Mouse (Mus musculus) 3T3-L1 (cell line): Measurements from ENCODE around the gene Madcam1.
A peak's percentile ranks its signal among the peaks of the same experiment; 100 is the strongest.

ENCODE experiments used
- DNase-seq: peaks from one replicate; pipeline ENCODE4 v3.0.0-alpha.2; 2015; ENCODE audit warnings: low read depth, low spot score

The Madcam1 gene

GRCm38 (mm10) chr10:79668076-79668475 lies 3.7 kb downstream of the Madcam1 start:
- no peak for DNase-seq

- peak; percentile 91 for DNase-seq
Measured at GRCm38 (mm10) chr10:79668771-79669575, 4.6 kb downstream of the Madcam1 start, which contains the start of gene Tpgs1. Tpgs1 (plus strand) TSS chr10:79669369.

- peak; percentile 61 for DNase-seq
Measured at GRCm38 (mm10) chr10:79669576-79670057, 5.3 kb downstream of the Madcam1 start.

- no peak for DNase-seq
Measured at GRCm38 (mm10) chr10:79670071-79670888, 5.9 kb downstream of the Madcam1 start.

GRCm38 (mm10) chr10:79671396-79672087 lies 7.2 kb downstream of the Madcam1 start:
- no peak for DNase-seq

GRCm38 (mm10) chr10:79672088-79672455 lies 7.7 kb downstream of the Madcam1 start:
- no peak for DNase-seq

GRCm38 (mm10) chr10:79673054-79673453 lies 8.7 kb downstream of the Madcam1 start:
- DNase-seq = no peak

- no peak for DNase-seq
Measured at GRCm38 (mm10) chr10:79675346-79676035, 11.1 kb downstream of the Madcam1 start.

- no peak for DNase-seq
Measured at GRCm38 (mm10) chr10:79680606-79681495, 16.5 kb downstream of the Madcam1 start.

- DNase-seq = peak; percentile 97
Measured at GRCm38 (mm10) chr10:79681591-79682245, 17.4 kb downstream of the Madcam1 start, which contains the start of gene Cdc34. Cdc34 (plus strand) TSS chr10:79682195.

- DNase-seq = no peak
Measured at GRCm38 (mm10) chr10:79682551-79682915, 18.2 kb downstream of the Madcam1 start.

GRCm38 (mm10) chr10:79682916-79683582 lies 18.7 kb downstream of the Madcam1 start:
- peak; percentile 83 for DNase-seq

GRCm38 (mm10) chr10:79683726-79684640 lies 19.6 kb downstream of the Madcam1 start:
- peak; percentile 91 for DNase-seq

- no peak for DNase-seq
Measured at GRCm38 (mm10) chr10:79684770-79685600, 20.6 kb downstream of the Madcam1 start.

GRCm38 (mm10) chr10:79686219-79686618 lies 21.9 kb downstream of the Madcam1 start:
- no peak for DNase-seq

GRCm38 (mm10) chr10:79686691-79687090 lies 22.3 kb downstream of the Madcam1 start:
- no peak for DNase-seq

- no peak for DNase-seq
Measured at GRCm38 (mm10) chr10:79687513-79687912, 23.2 kb downstream of the Madcam1 start.
